Mouse (Mus musculus) heart, adult 2 months (tissue): ENCODE measurements around the gene Wfdc6a.

Experiments
- CTCF ChIP-seq: fragments of 200-600 bp; IDR thresholded peaks from 2 replicates; pipeline ENCODE4 v1.8.1; 2022; ENCODE audit warnings: antibody characterized with exemption, mild to moderate bottlenecking, moderate library complexity
- POLR2A ChIP-seq: fragments of 200-500 bp; IDR thresholded peaks from 2 replicates; pipeline ENCODE4 v1.6.1; 2011; ENCODE audit warnings: mild to moderate bottlenecking, low read depth, low read length, control low read depth; ENCODE audit not compliant: insufficient read depth

DNA sequence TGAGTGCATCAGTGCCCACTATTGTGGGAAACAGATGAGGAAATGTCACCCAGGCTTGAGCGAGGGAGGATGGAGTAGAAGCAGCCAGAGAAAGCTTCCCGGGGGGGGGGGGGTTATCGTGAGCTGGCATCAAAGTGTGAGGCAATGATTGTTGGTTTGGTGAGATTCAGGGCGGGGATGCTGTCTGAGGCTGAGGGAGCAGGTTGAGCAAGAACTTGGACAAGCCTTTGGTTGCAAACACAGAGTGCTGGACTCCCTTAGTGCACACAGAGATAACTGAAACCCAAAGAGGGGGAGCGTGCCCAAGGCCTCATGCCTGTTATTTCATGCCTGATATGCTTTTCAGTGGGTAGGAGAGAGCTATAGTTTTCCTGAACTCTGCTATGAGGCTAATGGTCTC, 17.8 kb downstream of the Wfdc6a start:
- TF ChIP-seq POLR2A (no peak), CTCF (no peak)
